Mouse (Mus musculus) spleen, adult 2 months (tissue): ENCODE results near the gene Prkar2a.

ENCODE experiments used
- CTCF ChIP-seq: fragments of 200-500 bp; IDR thresholded peaks from 2 replicates; pipeline ENCODE4 v1.5.1; 2011; ENCODE audit warnings: mild to moderate bottlenecking, inconsistent platforms; ENCODE audit not compliant: insufficient read depth, insufficient read length, insufficient replicate concordance; ENCODE audit errors: extremely low read depth
- POLR2A ChIP-seq: fragments of 200-500 bp; IDR thresholded peaks from 2 replicates; pipeline ENCODE4 v1.6.1; 2011; ENCODE audit warnings: low read depth, low read length, inconsistent platforms

- TF ChIP-seq POLR2A = peak; percentile 83
- no peak for TF ChIP-seq CTCF
Measured at GRCm38 (mm10) chr9:108648611-108649560, 40.2 kb upstream of the Prkar2a start, which contains the start of gene Arih2.
